Mouse (Mus musculus) limb, embryonic 15.5 days (tissue): Measurements from ENCODE around the gene Mtfmt. TPM values are rescaled to one million over a fixed set of nuclear protein-coding genes. Genes with fewer than 3 reads are reported as not detected.

Experiments
- ATAC-seq: fragments of 200-750 bp; cut with Nextera tagmentation; 2 replicates; pipeline ENCODE4 v1.8.0; 2017; ENCODE audit warnings: low read depth, moderate TSS enrichment; ENCODE audit not compliant: insufficient number of reproducible peaks, low FRiP score, low TSS enrichment
- H3K27ac ChIP-seq: fragments of 300-500 bp; sonication (generic); 2 replicates; pipeline ENCODE4 v1.5.1; 2015; ENCODE audit warnings: moderate library complexity, mild to moderate bottlenecking, inconsistent platforms
- H3K27me3 ChIP-seq: fragments of 300-500 bp; sonication (generic); 2 replicates; pipeline ENCODE4 v1.6.1; 2015; ENCODE audit warnings: inconsistent platforms
- H3K36me3 ChIP-seq: fragments of 300-500 bp; sonication (generic); 2 replicates; pipeline ENCODE4 v1.6.1; 2015; ENCODE audit warnings: inconsistent platforms
- H3K4me1 ChIP-seq: fragments of 300-500 bp; sonication (generic); 2 replicates; pipeline ENCODE4 v1.6.1; 2015; ENCODE audit warnings: inconsistent platforms
- H3K4me2 ChIP-seq: fragments of 300-500 bp; sonication (generic); 2 replicates; pipeline ENCODE4 v1.6.1; 2015; ENCODE audit warnings: mild to moderate bottlenecking, inconsistent platforms
- H3K4me3 ChIP-seq: fragments of 300-500 bp; sonication (generic); 2 replicates; pipeline ENCODE4 v1.5.1; 2015; ENCODE audit warnings: mild to moderate bottlenecking, inconsistent platforms
- H3K9ac ChIP-seq: fragments of 300-500 bp; sonication (generic); 2 replicates; pipeline ENCODE4 v1.6.1; 2015; ENCODE audit warnings: inconsistent platforms
- H3K9me3 ChIP-seq: fragments of 300-500 bp; sonication (generic); 2 replicates; pipeline ENCODE4 v1.6.1; 2016; ENCODE audit warnings: inconsistent platforms
- WGBS: fragments of 180-500 bp; shearing (Covaris S2); methylation state at CpG from one replicate; pipeline ENCODE4 v1.1.7; 2015; 5-methylcytosine and 5-hydroxymethylcytosine counted together
- polyA plus RNA-seq: library from polyadenylated mRNA; unstranded; fragments of >200 nt; fragmentation: Nextera tagmentation; extraction: Ambion mirVana; gene quantifications from 2 replicates; pipeline ENCODE4 v1.2.1, GENCODE M21; 2015

Mtfmt gene
- polyA plus RNA-seq, 1 experiment from 2014 or later, result 21.0 TPM

DNA sequence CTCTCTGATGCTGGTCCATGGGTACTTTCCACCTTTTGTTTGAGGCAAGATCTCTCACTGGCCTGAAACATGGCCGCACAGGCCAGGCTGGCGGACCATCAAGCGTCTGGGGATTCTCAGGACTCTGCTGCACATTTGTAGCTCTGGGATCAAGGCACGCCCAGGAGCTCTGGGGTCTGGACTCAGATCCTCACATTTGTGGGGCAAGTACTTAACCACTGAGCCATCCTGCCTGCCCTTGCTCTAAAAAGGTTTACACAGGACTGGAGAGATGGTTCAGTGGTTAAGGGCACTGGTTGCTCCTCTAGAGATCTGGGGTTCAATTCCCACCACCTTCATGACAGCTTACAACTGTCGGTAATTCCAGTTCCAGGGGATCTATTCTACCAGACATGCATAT, 4.7 kb upstream of the Mtfmt start:
- Histone ChIP-seq H3K4me2 (no peak overlapping the region), H3K27ac (no peak overlapping the region), H3K36me3 (no peaks in the 10 kb centered on the region), H3K9me3 (no peaks in the 10 kb centered on the region), H3K4me1 (no peaks in the 10 kb centered on the region), H3K9ac (no peak overlapping the region), H3K4me3 (no peak overlapping the region), H3K27me3 (no peaks in the 10 kb centered on the region)
- 86% methylated on average over 5 of the region's 5 CpGs for WGBS
- no peak for ATAC-seq

DNA sequence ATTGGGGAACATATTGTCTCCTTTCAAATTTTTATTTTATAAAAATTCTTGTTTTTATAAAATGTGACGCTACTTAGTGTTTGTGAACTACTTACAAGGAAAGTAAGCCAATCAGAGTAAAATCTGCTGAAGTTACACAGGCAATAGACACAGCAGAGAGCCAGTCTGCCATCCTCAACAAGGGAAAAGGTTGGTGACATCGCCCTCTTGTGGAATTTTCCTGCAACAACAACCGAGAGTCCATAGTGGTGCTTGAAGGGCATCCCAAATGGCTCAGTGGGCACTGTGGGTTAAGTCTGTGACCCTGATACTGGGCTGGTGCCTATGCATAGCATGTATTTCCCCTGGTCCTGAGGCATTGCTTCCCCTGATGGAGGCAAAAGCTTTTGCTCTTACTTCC, 3.3 kb upstream of the Mtfmt start:
- ATAC-seq, result no peak
- Histone ChIP-seq H3K4me1 (peaks cover 7% of the 10 kb centered on the region), H3K36me3 (no peaks in the 10 kb centered on the region), H3K27ac (no peak overlapping the region), H3K4me3 (no peak overlapping the region), H3K9ac (no peak overlapping the region), H3K27me3 (no peaks in the 10 kb centered on the region), H3K9me3 (no peaks in the 10 kb centered on the region), H3K4me2 (no peak overlapping the region)
- under 1% methylated on average over 3 of the region's 3 CpGs for WGBS

DNA sequence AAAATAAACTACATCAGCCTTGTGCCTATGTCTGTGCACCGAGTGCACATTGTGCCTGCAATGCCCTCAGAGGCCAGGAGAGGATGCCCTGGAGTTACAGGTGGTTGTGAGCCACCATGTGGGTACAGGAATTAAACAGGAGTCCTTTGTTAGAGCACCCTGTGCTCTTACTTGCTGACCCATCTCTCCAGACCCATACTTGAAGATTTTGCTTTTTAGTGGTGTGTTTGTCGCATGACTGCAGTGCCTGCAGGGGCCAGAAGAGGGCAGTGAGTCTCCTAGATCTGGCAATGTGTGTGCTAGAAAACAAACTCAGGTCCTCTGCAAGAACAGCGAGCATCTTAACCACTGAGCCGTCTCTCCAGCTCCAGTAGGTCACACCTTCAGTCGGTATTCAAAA, 1.4 kb upstream of the Mtfmt start:
- 66% methylated on average over 5 of the region's 5 CpGs for WGBS
- no peak overlapping the region for H3K4me3 ChIP-seq
- no peak for ATAC-seq
- H3K27ac ChIP-seq, result no peak overlapping the region
- H3K27me3 ChIP-seq, result no peaks in the 10 kb centered on the region
- peaks cover 5% of the 10 kb centered on the region; the same call in 1 of the 2 replicates for H3K36me3 ChIP-seq
- H3K9me3 ChIP-seq, result no peaks in the 10 kb centered on the region
- peaks cover 7% of the 10 kb centered on the region for H3K4me1 ChIP-seq
- no peak overlapping the region for H3K4me2 ChIP-seq
- no peak overlapping the region for H3K9ac ChIP-seq

DNA sequence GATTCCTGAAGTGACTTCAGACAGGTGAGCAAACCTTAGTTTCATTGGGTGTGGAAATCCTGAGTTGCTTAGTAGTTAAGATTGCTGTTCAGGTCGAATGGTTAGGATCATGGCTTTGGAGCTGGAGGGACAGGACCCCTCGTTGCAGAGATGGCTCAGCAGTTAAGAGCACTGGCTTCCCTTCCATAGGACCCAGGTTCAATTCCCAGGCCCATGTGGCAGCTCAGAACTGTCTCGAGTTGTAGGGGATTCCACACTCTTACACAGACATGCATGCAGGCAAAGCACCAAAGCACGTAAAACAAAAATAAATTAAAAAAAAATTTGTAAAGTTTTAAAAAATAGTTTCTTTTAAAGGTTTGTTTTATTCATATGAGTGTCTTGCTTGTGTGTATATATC, 371 bp upstream of the Mtfmt start:
- no peaks in the 10 kb centered on the region for H3K9me3 ChIP-seq
- H3K4me1 ChIP-seq, result peaks cover 7% of the 10 kb centered on the region
- H3K36me3 ChIP-seq, result peaks cover 12% of the 10 kb centered on the region; the same call in 1 of the 2 replicates
- H3K9ac ChIP-seq, result no peak overlapping the region
- H3K27me3 ChIP-seq, result no peaks in the 10 kb centered on the region
- H3K4me2 ChIP-seq, result no peak overlapping the region
- WGBS, result 66% methylated on average over 4 of the region's 4 CpGs
- H3K4me3 ChIP-seq, result no peak overlapping the region; the same call in 1 of the 2 replicates
- H3K27ac ChIP-seq, result no peak overlapping the region
- no peak for ATAC-seq

DNA sequence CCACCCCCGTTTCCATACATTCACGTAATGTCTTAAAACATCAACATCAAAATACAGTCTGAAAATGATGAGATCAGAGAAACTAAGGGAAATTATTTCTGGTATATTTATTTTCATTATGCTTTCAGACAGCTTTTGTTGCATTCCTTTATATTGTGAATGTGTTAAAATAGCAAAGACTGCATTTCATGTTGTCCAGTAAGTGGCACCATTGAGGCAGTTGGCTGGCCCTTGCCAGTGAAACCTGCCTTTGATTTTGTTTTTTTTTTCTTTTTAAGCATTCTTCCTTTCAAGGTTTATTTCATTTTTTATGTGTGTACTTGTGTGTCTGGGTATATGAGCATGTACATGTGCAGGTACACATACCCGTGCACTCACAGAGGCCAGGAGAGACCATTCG, 9.1 kb downstream of the Mtfmt start:
- Histone ChIP-seq H3K36me3 (peaks cover 80% of the 10 kb centered on the region), H3K9me3 (no peaks in the 10 kb centered on the region), H3K27me3 (no peaks in the 10 kb centered on the region), H3K4me3 (no peak overlapping the region), H3K27ac (no peak overlapping the region), H3K9ac (no peak overlapping the region), H3K4me1 (no peaks in the 10 kb centered on the region), H3K4me2 (no peak overlapping the region)
- ATAC-seq, result no peak
- WGBS, result 90% methylated on average over 4 of the region's 4 CpGs

DNA sequence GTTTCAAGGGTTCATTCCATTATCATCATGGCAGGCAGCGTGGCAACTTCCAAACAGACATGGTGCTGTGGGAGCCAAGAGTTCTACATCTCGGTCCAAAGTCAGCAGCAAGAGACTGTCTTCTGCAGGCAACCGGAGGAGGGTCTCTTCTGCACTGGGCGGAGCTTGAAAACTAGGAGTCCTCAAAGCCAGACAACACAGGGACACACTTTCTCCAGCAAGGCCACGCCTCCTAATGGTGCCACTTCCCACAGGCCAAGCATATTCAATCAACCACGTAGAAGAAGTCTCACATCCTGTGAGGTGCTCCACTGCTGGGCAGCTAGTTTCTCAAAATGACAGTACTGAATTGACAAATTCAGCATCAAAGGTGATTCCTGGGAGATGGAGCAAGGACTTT, 12.4 kb downstream of the Mtfmt start:
- H3K4me3 ChIP-seq, result no peak overlapping the region
- no peak for ATAC-seq
- no peak overlapping the region for H3K27ac ChIP-seq
- peaks cover 72% of the 10 kb centered on the region for H3K36me3 ChIP-seq
- H3K27me3 ChIP-seq, result no peaks in the 10 kb centered on the region
- no peaks in the 10 kb centered on the region for H3K4me1 ChIP-seq
- WGBS, result 93% methylated on average over 6 of the region's 6 CpGs
- H3K9me3 ChIP-seq, result no peaks in the 10 kb centered on the region
- H3K9ac ChIP-seq, result no peak overlapping the region
- no peak overlapping the region for H3K4me2 ChIP-seq

DNA sequence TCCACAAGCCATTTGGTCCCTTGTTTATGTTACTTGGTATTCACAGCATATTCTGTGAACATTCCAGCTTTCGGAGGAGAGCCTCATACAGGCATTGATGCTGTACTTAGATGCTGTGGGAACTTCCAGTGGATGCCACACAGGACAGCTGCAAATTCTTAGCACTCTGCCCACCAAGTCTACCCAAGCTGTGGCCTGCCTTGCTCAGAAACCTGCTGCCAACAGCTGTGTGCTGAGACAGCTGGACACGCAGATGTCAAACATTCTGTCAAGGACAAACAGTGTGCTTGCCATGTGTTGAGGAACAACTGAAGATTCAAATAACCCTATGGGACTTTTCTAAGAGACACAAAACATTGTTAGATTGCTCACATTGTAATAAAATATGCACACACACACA, 23.4 kb downstream of the Mtfmt start:
- WGBS, result 84% methylated on average over 2 of the region's 2 CpGs
- Histone ChIP-seq H3K9ac (no peak overlapping the region), H3K4me1 (peaks cover 10% of the 10 kb centered on the region), H3K9me3 (no peaks in the 10 kb centered on the region), H3K4me3 (no peak overlapping the region), H3K27ac (no peak overlapping the region), H3K4me2 (no peak overlapping the region), H3K36me3 (no peaks in the 10 kb centered on the region), H3K27me3 (no peaks in the 10 kb centered on the region)
- no peak for ATAC-seq

DNA sequence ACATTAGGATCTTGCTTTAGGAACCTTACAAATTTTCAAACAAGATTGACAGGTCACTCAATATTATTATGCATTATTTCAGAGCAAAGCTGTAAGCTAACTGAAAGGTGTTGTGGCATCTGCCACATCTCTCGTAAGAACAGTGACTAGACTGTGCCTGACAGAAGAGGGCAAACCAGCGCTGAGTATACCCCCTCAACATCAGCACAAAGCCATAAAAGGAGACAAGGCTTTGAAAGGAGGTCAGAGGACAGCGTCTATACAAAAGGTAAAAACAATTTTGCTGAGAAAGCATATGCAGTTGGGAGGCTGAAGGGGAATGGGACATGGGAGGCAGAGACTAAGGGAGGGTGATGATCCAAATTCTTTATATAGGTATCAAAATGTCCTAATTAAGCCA, 24.6 kb downstream of the Mtfmt start:
- Histone ChIP-seq H3K4me3 (peak overlapping the region; percentile 69), H3K9ac (no peak overlapping the region), H3K36me3 (peaks cover 5% of the 10 kb centered on the region; the same call in 1 of the 2 replicates), H3K4me2 (peak overlapping the region; percentile 60), H3K9me3 (no peaks in the 10 kb centered on the region), H3K27me3 (no peaks in the 10 kb centered on the region), H3K27ac (peak overlapping the region; percentile 35; the same call in 1 of the 2 replicates), H3K4me1 (peaks cover 13% of the 10 kb centered on the region)
- no peak for ATAC-seq
- 66% methylated on average over 3 of the region's 3 CpGs for WGBS

DNA sequence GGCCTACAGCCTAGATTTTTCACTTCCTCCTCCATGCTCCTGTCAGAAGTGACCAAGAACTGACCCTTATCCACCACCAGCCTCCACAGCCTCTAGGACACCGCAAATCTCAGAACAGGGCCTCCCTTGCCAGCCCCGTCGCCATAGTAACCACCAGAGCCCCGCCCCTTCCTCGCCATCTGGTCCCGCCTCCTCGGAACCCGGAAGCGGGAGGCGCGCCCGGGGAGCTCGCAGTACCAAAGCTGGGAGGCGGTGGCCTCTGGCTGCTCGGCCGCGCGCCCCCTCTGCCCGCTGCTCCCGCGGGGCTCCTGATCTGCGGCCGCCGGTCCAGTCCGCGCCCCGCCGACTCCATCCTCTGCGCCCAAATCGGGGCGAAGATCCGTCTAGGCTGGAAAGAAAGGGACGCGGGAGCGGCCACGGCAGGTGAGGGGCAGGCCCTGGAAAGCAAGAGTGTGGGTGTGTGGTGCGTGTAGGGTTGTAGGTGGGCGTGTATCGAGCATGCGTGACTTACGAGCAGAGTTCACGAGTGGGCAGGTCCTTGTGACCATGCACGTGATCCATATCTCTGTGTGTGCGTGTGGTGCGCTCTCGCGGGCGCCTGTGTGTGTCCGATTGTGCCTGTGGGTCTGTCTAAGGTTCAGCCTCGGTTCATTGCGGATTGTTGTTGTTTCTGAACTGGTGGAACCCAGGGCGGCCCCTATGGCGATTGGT, 25.3 kb downstream of the Mtfmt start, which contains the start of gene Spg21:
Gene Spg21 (plus strand): TSS at position 216 of the 711 bp plus-strand sequence.
- Histone ChIP-seq H3K4me2 (peak within 1 kb of the TSS; percentile 60), H3K9ac (peak within 1 kb of the TSS; percentile 67), H3K27me3 (no peaks in the 10 kb centered on the region), H3K9me3 (no peaks in the 10 kb centered on the region), H3K27ac (peak within 1 kb of the TSS; percentile 86), H3K4me1 (peaks cover 13% of the 10 kb centered on the region), H3K4me3 (peak within 1 kb of the TSS; percentile 69), H3K36me3 (peaks cover 12% of the 10 kb centered on the region)
- whole genome bisulfite sequencing, result under 1% methylated on average over 53 of the region's 53 CpGs
- ATAC-seq, result peak; percentile 89

DNA sequence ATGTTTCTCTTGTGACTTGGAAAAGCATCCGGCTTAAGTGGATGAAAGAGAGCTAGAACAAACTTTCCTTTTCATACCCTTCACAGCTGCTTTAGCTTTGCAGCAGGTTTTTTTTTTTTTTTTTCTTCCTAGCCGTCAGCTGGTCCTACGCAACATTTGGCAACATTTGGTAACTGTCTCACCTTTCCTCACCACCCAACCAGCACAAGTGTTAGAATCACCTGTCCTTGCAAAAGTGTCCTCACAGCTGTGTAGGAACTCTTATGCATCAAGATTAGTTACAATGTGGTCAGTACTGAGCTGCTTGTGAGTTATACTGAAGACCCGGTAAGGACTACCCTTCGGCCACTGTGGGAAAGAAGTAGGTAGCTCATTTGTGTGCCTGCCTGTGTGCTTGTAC, 27.0 kb downstream of the Mtfmt start:
- no peak overlapping the region for H3K27ac ChIP-seq
- no peaks in the 10 kb centered on the region for H3K27me3 ChIP-seq
- H3K4me2 ChIP-seq, result no peak overlapping the region
- peaks cover 18% of the 10 kb centered on the region for H3K36me3 ChIP-seq
- H3K9ac ChIP-seq, result no peak overlapping the region
- H3K4me1 ChIP-seq, result peaks cover 13% of the 10 kb centered on the region
- 66% methylated on average over 5 of the region's 5 CpGs for WGBS
- ATAC-seq, result no peak
- H3K9me3 ChIP-seq, result no peaks in the 10 kb centered on the region
- H3K4me3 ChIP-seq, result no peak overlapping the region

DNA sequence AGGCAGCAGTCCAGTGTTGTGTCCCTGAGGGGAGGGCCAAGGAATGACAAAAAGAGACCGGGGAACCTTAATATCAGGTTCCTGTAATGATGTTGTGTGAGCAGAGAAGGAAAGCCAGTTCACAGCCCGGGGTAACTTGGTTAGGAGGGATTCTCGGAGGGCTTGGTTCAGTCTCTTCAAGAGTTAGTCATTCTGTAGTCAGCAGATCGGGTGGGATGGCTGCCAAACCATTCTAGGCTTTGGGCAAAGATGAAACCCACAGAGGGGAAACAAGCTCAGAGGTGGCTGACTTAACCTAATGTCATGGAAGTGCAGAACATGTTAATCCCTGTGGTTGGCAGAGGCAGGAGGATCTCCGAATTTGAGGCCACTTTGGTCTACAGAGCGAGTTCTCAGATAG, 28.6 kb downstream of the Mtfmt start:
- H3K27ac ChIP-seq, result no peak overlapping the region

DNA sequence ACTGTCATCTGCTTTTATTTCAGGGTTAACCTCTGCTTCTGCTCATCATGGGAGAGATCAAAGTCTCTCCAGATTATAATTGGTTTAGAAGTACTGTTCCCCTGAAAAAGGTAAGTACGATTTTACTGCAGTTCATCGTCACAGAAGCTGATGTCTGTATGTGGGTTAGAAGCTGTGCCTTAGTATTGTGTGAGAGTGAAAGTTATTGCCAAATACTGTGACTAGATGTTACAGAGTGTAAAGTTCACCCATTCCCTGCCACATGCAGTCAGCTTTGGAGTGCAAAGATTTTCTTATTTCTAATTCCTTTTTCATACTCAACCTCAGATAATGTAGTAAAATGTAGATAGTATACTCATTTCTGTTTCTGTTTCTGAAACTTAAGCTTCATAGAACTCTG, 29.7 kb downstream of the Mtfmt start:
- Histone ChIP-seq H3K4me1 (peaks cover 13% of the 10 kb centered on the region), H3K9ac (no peak overlapping the region), H3K4me2 (no peak overlapping the region), H3K36me3 (peaks cover 35% of the 10 kb centered on the region), H3K9me3 (no peaks in the 10 kb centered on the region), H3K4me3 (no peak overlapping the region), H3K27me3 (no peaks in the 10 kb centered on the region), H3K27ac (no peak overlapping the region)
- 93% methylated on average over 2 of the region's 2 CpGs for WGBS
- no peak for ATAC-seq

More for the DNA sequence above, 28.6 kb downstream of the Mtfmt start:
- H3K9me3 ChIP-seq, result no peaks in the 10 kb centered on the region
- H3K9ac ChIP-seq, result no peak overlapping the region
- H3K27me3 ChIP-seq, result no peaks in the 10 kb centered on the region
- peaks cover 13% of the 10 kb centered on the region for H3K4me1 ChIP-seq
- WGBS, result 83% methylated on average over 6 of the region's 6 CpGs
- H3K4me2 ChIP-seq, result no peak overlapping the region
- no peak for ATAC-seq
- H3K4me3 ChIP-seq, result no peak overlapping the region
- peaks cover 24% of the 10 kb centered on the region for H3K36me3 ChIP-seq
